Mouse (Mus musculus) central nervous system, embryonic 14 days (tissue): ENCODE data around the gene Adamts4. TPM values are rescaled to one million over a fixed set of nuclear protein-coding genes. Genes with fewer than 3 reads are reported as not detected.

Source experiments
- polyA plus RNA-seq: library from polyadenylated mRNA; depleted of rRNA; stranded (reverse); fragments of >200 nt; gene quantifications from 2 replicates; pipeline ENCODE4 v1.2.3, GENCODE M21; 2012; rRNA removed

The Adamts4 gene
- 3.6 and 4.8 TPM in 2 replicates for polyA plus RNA-seq

DNA sequence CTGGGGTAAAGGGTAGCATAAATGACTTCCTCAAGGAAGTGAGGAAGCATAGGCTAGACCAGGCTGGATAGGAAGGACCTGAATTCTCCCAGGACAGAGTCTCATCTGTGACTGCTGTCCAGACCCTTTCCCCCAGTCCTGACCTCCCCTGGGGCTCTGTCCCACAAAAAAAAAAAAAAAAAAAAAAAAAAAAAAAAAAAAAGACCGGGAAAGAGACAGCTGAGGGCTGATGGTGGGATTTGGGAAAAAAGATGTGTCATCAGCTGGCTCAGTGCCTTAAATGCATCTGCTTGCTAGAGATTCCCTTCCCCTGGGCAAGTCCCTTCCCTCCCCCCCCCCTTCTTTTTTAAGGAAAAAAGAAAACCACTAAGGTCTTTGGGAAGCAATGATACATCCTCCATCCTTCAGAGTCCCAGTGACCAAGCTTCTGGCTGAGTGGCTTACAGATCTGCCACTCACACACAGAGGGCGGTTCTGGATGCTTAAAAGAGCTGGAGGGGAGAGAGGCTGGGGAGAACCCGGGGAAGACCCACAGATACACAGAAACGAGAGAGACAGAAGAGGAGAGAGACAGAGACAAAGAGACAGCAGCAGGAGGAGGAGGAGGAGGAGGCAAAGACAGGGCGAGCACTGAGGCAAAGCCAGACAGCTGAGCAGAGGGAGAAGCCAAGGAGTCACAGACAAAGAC lies at the start of gene Adamts4:
Gene Adamts4 (plus strand): TSS at position 509 of the 688 bp plus-strand sequence.

DNA sequence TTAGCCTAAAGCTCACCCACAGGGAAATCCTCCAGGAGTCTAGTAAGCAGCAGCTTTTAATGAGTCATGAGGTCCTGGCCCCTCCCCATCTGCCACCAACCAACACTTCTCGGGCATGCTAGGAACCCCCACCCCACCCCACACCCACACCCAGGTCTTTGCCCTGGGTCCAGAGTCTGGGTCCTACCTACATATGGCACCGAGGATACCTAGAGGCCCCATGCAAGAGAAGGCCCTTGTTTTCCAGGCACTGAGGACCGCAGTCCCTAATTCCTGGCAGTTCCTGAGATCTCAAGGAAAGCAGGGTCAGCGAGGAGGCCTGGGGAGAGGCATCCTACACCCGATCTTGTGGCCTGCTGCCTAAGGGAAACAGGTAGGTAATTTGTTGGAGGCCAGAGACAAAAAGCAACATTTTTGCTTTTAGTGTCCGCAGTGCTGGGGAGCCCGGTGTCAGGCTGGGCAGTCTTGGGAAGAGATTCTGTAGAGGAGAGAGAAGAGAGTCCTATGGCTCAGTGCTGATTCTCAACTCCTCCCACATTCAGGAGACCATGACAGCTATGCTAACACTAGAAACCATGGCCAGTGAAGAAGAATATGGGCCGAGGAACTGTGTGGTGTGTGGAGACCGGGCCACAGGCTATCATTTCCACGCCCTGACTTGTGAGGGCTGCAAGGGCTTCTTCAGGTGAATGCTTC lies 36.3 kb upstream of the Adamts4 start, which contains the start of gene Nr1i3:
Gene Nr1i3 (plus strand): TSS at position 170 of the 696 bp plus-strand sequence.

DNA sequence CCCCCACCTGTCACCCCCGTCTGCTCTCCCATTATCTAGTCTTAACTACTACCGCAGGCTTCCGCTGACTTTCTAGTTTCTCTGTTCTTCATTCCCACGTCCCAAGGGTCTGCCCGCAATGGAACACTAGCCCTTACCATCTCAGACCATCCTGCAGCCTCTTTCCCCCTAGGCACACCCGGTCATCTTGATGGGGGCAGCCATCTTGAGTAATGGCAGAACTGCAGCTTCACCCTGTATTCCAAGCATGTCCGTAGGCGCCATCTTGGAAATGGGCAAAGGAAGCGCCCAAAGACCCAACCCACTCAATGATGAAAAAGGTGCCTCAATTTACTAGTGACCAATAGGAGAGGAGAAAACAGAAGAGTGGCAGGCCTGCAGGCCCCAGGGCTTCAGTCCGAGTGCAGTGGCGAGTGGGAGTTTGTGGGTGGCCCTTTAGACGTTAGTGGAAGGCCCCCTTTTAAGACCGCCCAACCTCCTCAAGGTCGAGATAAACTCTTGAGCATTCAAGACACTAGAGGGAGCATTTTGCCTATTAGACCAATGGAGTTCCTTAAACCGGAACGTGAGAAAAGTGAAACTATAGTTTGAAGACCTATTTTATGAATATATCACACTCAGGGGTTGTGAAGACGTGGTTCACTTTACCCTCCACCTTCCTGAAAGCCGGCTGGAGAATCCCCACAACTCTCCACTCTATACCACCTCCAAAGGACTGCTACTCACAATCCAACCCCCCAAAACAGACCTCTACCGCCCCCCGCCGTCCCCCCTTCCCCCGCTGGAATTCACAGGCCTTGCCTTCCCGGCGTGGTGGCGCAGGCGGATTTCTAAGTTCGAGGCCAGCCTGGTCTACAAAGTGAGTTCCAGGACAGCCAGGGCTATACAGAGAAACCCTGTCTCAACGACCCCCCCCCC lies 27.7 kb upstream of the Adamts4 start, which contains the start of gene Tomm40l:
Gene Tomm40l (minus strand): TSS at position 277 of the 918 bp plus-strand sequence.

GRCm38 (mm10) chr1:171224857-171225256 lies 25.4 kb upstream of the Adamts4 start, which contains the start of gene Apoa2:
Gene Apoa2, plus strand, starts transcription at chr1:171225054.

DNA sequence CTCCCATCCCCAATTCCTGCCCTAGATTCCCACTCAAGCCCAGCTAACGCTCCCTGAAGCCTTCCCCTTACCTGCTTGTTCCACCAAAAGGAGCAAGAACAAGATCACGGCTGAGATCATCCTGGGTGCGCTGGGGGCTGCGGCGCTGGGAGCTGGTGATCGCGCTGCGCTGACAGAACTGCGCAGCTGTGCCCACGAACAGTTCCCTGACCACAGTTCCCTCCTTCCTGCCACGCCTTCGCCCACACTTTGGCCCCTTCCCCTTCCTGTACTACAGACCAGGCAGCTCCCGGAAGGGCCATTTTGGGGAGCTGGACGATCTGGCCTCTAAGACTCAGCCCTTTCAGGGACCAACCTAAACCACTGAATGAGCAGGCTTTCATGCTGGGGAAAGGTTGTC lies 16.1 kb upstream of the Adamts4 start, which contains the start of gene Fcer1g:
Gene Fcer1g (minus strand): TSS at position 240 of the 400 bp plus-strand sequence.

DNA sequence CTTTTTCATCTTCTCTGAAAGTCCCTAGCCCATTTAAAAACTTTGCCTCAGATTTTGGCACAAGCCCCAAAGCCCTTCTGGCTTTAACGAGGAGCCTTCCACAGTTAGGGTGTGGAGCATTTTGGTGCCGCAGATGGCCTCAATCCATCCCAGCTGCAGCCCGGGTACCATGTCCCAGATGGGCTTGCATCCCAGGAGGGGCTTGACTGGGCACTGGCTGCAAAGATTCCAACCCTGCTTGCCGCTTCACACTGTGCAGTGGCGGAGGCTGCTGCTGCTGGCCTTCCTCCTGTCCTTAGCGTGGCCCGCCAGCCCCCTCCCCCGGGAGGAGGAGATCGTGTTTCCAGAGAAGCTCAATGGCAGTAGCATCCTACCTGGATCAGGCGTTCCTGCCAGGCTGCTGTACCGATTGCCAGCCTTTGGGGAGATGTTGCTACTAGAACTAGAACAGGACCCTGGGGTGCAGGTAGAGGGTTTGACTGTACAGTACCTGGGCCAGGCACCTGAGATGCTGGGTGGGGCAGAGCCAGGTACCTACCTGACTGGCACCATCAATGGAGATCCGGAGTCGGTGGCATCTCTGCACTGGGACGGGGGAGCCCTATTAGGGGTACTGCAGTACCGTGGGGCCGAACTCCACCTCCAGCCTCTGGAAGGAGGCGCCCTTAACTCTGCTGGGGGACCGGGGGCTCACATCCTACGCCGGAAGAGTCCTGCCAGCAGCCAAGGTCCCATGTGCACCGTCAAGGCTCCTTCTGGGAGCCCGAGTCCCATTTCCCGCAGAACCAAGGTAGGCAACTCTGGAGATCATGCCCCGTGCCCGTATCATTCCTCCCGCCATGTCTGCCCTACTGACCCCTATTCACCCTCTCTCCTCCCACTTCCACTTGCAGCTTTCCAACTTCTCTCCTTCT lies 716 bp downstream of the Adamts4 start, which contains the start of gene Ndufs2:
Gene Ndufs2 (minus strand): TSS at position 709 of the 914 bp plus-strand sequence.

GRCm38 (mm10) chr1:171269848-171270572 lies 19.8 kb downstream of the Adamts4 start, which contains the start of gene B4galt3:
Gene B4galt3, plus strand, starts transcription at chr1:171270328.

GRCm38 (mm10) chr1:171280916-171281527 lies 30.8 kb downstream of the Adamts4 start, which contains the start of gene Ppox:
Gene Ppox, minus strand, starts transcription at chr1:171281186.

DNA sequence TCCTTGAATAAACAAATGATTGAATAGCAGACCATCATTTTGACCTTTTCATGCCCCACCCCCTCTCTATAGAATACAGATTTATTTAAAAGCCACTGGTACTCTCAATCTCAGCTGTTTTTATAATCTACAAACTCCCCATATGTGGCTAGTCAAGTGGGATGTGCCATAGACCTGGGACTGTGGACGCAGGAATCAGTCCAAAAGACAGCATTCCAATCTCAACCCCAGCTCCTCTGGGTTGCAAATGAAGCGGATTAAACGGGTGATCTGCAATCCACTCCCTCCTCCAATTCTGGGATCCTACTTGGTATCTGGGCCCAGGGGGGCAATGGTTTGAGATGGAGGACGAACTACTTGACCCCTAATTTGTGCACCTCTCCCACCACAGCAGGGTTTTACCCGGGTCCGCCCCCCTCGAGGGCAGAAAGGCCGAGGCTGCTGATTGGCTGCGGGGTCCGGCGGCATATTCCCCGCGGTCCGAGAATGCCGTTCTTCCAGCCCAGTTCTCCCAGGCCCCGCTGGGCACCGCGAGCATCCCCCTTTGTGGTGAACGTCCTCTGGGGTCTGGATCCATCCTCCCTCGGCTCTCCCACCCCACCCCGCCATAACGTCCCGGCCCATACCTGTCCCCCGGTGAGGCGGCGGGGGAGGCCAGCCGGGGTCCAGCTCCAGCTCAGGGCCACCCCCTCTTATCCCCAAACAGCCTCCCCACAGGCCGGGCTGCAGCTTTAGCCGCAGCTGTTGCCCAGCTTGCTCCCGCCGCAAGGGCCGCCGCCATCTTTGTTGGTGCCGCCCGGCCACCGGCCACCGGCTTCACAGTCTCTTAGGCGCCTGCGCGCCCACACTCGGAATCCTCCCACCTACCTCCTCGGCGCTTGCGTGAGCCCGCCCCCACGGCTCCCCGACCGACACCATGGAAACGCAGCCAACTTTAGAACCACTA lies 37.2 kb downstream of the Adamts4 start, which contains the start of gene Usp21:
Gene Usp21 (minus strand): TSS at position 856 of the 946 bp plus-strand sequence.

DNA sequence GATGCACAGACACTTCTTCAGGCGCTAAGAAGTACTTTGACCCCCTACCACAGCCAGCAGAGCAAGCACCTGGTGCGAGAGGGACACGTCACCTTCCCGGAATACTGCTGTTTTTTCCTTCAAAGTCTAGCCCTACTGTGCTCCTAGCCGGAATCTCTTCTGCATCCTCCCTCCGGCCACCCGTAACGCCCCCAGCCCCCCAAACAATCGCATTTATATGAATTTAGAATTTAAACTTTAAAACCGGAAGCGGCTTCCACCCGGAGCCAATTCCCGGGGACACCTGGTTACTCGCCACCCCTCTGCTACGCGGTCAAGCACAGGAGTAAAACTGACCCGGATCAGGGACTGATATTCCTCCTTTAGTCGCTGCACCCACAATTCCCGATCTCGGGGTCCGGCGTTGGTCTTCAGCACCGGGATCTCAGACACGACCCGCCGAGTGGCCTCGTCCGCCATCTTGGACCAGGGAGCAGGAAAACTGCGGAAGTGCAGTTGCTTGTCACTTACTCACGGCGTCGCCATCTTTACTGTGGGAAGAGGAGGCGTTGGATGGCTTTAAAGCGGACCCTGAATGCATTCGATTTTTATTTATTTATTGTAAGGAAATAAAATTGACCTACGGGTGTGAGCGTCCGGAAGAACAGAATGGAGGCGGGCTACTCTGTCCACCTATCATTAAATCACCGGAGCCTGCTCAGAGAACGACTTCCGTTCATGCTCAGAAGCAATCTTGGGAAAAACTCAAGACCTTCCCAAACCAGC lies 44.3 kb downstream of the Adamts4 start, which contains the start of gene Ufc1:
Gene Ufc1 (minus strand): TSS at position 727 of the 765 bp plus-strand sequence.

Other genes with a start within 250 kb of the Adamts4 start
- gene Fcgr4, start 231.5 kb upstream of the Adamts4 start, polyA plus RNA-seq, result 1.4 and 1.6 TPM in 2 replicates
- gene Fcgr3, start 185.5 kb upstream of the Adamts4 start, polyA plus RNA-seq, result 8.3 and 8.7 TPM in 2 replicates
- gene Cfap126, start 136.5 kb upstream of the Adamts4 start, polyA plus RNA-seq, result 11.1 and 11.3 TPM in 2 replicates
- gene Sdhc, start 99.8 kb upstream of the Adamts4 start, polyA plus RNA-seq, result 260 and 262 TPM in 2 replicates
- 3.0 and 10.7 TPM in 2 replicates for gene Mpz, start 99.7 kb upstream of the Adamts4 start, polyA plus RNA-seq
- gene Pcp4l1, start 54.2 kb upstream of the Adamts4 start, polyA plus RNA-seq, result 16.8 and 17.0 TPM in 2 replicates
- gene Nr1i3, start 36.5 kb upstream of the Adamts4 start, polyA plus RNA-seq, result 0.09 and 0.16 TPM in 2 replicates
- 34.4 and 36.0 TPM in 2 replicates for gene Tomm40l, start 27.9 kb upstream of the Adamts4 start, polyA plus RNA-seq
- 2.5 and 3.0 TPM in 2 replicates for gene Apoa2, start 25.4 kb upstream of the Adamts4 start, polyA plus RNA-seq
- 24.0 and 25.7 TPM in 2 replicates for gene Fcer1g, start 16.1 kb upstream of the Adamts4 start, polyA plus RNA-seq
- gene Ndufs2, start 967 bp downstream of the Adamts4 start, polyA plus RNA-seq, result 169 and 171 TPM in 2 replicates
- 91.4 and 95.1 TPM in 2 replicates for gene B4galt3, start 19.9 kb downstream of the Adamts4 start, polyA plus RNA-seq
- 97.8 and 102 TPM in 2 replicates for gene Ppox, start 30.8 kb downstream of the Adamts4 start, polyA plus RNA-seq
- gene Usp21, start 37.6 kb downstream of the Adamts4 start, polyA plus RNA-seq, result 118 and 126 TPM in 2 replicates
- 57.9 and 63.4 TPM in 2 replicates for gene Ufc1, start 44.6 kb downstream of the Adamts4 start, polyA plus RNA-seq
- gene Dedd, start 78.7 kb downstream of the Adamts4 start, polyA plus RNA-seq, result 67.0 and 67.4 TPM in 2 replicates
- gene Nit1, start 95.2 kb downstream of the Adamts4 start, polyA plus RNA-seq, result 62.0 and 69.0 TPM in 2 replicates
- 121 TPM in 2 replicates for gene Pfdn2, start 95.2 kb downstream of the Adamts4 start, polyA plus RNA-seq
- gene Klhdc9, start 110.4 kb downstream of the Adamts4 start, polyA plus RNA-seq, result 3.2 and 3.6 TPM in 2 replicates
- 1.1 and 3.1 TPM in 2 replicates for gene Nectin4, start 119.7 kb downstream of the Adamts4 start, polyA plus RNA-seq
- 0.92 and 1.1 TPM in 2 replicates for gene Arhgap30, start 138.5 kb downstream of the Adamts4 start, polyA plus RNA-seq
- gene Usf1, start 160.9 kb downstream of the Adamts4 start, polyA plus RNA-seq, result 177 and 182 TPM in 2 replicates
- gene Tstd1, start 168.5 kb downstream of the Adamts4 start, polyA plus RNA-seq, result 4.9 and 5.7 TPM in 2 replicates
- gene F11r, start 187.1 kb downstream of the Adamts4 start, polyA plus RNA-seq, result 4.1 and 7.2 TPM in 2 replicates